Mouse (Mus musculus) kidney, postnatal 36 days (tissue): Measurements from ENCODE around the gene Akt2.

Experiments
- DNase-seq, 2 experiments: peaks; one replicate each; pipeline ENCODE4 v3.0.0; 2021 to 2022; ENCODE audit warnings: mixed read lengths in 2 of 2

Gene Akt2

DNA sequence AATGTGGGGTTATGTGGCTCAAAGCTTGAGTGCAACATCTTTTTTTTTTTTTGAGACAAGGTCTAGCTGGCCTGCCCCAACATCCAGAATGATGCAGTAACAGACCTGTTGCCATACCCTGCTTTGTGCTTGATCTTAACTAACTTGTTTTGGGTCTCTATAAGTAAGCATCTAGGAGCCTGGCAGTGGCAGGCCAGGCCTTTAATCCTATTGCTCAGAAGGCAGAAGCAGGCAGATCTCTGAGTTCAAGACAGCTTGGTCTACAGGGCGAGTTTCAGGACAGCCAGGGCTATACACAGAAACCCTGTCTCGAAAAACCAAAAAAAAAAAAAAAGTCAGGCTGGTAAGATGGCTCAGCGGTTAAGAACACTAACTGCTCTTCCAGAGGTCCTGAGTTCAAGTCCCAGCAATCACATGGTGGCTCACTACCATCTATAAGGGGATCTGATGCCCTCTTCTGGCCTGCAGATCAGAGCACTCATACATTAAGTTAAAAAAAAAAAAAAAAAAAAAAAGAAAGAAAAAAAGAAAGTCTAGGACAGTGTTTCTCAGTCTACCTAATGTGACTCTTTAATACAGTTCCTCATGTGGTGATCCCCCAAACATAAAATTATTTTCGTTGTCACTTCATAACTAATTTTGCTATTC, 662 bp upstream of the Akt2 start:
- DNase-seq = peak in 1 of 2 experiments; percentile 18

GRCm38 (mm10) chr7:27592217-27592929, 1.0 kb downstream of the Akt2 start:
- peak; percentile 49 to 75 for DNase-seq

GRCm38 (mm10) chr7:27592934-27593645, 1.7 kb downstream of the Akt2 start:
- DNase-seq = peak; percentile 69 to 72

DNA sequence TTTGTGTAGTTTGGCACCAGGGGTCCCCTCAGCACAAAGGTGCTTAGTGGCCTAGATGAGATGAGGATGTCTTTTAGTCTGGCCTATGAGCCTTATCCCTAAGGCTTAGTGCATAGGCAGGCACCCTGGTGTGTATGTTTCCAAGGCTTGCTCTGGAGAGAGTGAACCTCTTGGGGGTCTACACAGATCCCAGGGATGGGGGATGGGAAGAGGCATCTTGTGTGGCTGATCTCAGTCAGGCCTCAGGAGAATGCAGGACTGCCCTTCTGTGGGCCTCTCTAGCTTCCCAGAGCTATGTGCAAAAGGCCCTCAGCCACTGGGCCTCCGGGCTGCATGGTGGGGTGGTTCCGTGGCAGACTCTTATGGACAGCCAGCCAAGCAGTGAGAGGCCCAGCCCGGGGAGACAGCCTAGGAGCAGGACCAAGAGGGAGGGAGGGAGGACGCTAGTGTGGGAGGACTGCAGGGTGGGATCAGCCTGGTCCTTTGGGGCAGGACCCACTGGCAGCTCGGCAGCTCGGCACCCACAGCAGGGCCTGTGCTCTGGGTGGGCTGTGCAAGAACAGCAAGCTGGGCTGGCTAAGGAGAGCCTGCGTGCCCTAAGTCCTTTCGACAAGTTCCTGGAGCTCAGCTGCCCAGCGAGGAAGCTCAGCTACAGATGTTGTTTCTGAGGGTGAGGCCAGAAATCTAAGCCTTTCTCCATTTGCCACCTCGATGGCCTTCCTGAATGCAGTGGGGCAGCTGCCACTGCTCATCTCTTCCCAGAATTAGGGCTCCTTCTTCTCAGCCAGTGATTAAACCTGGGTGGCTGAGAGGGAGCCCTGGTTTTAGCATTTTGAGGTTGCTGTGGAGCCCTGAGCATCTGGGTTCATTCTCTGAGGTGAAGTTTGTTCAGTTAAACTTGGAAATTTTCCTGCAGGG, 5.5 kb downstream of the Akt2 start:
- DNase-seq = peak in 1 of 2 experiments; percentile 34

DNA sequence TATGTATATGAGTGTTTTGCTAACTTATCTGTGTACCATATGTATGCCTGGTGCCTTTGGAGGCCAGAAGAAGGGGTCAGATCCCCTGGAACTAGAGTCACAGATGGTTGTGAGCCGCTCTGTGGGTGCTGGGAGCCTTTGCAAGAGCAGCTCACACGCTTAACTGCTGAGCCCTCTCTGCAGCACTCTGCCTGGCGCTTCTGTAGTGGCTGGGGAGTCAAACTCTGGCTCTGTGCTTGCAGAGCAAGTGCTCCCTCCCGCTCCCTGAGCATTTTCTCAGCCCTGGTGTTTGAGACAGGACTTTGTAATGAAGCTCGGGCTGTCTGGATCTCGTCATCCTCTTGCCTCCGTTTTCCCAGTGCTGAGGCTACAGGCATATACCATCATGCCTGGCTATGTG, 6.7 kb downstream of the Akt2 start:
- DNase-seq = no peak

- no peak for DNase-seq
Observed at GRCm38 (mm10) chr7:27601628-27602027, 10.3 kb downstream of the Akt2 start.

GRCm38 (mm10) chr7:27602161-27602560, 10.8 kb downstream of the Akt2 start:
- DNase-seq = no peak

- no peak for DNase-seq
Observed at GRCm38 (mm10) chr7:27602835-27603234, 11.5 kb downstream of the Akt2 start.

GRCm38 (mm10) chr7:27604661-27605348, 13.5 kb downstream of the Akt2 start:
- no peak for DNase-seq

DNA sequence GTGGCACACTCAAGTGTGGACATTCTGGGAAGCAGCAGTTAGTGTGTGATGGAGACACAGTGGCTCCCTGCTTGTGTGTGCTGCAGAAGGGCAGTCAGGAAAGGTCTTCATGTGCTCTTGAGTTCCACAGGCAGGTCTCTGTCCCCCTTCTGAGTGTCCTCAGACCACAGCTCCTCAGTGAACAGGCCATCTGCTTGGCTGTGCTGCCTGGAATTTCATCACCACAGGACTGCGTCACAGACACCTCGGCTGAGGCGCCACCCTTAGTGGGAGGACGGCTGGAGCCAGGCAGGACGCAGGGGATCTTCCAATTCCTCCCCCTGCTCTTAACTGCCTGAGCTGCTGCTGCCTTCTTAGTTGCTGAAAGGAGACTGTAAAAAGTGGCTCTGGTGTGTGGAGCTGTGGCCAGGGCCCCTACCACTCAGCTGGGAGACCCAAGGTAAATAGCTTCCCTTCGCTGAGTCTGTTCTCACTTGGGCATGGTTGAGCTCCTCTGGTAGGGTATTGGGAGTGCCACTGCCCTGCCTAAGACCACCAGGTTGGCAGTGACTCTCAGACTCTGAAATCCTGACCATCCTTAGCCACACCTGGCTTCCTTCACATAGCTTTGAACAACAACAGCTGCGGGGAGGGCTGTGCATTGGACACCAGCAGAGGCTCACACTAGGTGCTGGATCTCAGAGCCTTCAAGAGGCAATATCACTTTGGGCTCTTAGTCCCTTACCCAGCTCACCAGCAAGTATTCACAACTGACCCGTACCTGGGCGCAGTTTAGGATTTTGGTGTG, 14.3 kb downstream of the Akt2 start:
- peak in 1 of 2 experiments; percentile 39 for DNase-seq

GRCm38 (mm10) chr7:27606481-27607254, 15.3 kb downstream of the Akt2 start:
- no peak for DNase-seq

DNA sequence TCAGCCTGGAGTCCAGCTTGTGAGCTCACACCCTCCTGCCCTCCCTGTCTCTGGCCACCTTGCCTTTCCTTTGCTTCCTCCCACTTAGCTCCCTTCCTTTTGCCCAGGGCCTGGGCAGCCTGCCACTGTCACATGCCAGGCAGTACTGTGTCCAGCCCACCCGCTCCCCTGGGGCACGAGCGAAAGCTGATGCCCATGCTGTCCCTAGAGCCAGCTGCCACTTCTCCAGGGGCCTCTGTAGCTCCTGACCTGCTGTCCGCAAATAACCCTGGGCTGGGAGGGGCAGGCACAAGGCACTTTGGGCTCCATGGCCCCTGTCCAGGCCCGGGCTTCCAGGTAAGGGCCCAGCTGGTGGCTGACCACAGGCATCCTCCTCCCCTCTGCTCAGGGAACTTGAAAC, 16.2 kb downstream of the Akt2 start:
- peak; percentile 84 to 89 for DNase-seq

GRCm38 (mm10) chr7:27608130-27608529, 16.8 kb downstream of the Akt2 start:
- no peak for DNase-seq

DNA sequence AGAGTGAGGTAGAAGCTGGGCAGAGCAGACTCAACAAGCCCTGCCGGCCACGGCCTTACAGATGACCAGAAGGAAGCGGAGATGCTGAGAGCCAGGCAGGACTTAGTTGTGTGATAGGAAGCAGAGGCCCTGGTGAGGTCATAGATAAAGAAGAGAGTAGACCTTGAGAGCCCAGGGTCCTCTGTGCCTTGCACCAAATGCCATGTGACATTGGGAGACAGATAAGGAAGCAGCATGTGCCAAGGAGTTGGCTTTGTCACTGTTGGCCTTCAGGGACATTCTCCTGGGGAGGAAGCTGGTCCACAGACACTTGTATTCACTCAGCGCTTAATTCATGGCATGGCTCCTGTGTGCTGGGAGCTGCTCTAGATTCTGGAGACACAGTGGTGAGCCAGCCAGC, 17.9 kb downstream of the Akt2 start:
- DNase-seq = no peak

DNA sequence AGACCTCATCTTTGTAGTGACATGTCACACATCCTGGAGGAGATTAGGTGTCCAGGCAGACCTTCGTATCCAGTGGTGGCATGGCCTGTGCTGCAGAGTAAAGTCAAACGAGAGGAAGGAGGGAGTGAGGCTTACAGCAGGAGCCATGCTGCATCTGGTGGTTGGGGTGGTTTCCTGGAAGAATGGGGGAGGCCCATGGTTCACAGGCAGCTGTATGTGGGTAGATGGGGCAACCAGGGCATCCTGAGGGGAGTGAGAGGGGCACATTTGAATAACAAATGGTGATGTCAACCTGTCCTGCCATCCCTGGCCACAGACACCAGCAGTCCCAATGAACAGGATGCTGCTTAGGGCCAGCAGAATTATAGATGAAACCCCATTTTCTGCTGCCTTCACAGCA, 18.3 kb downstream of the Akt2 start:
- no peak for DNase-seq

DNA sequence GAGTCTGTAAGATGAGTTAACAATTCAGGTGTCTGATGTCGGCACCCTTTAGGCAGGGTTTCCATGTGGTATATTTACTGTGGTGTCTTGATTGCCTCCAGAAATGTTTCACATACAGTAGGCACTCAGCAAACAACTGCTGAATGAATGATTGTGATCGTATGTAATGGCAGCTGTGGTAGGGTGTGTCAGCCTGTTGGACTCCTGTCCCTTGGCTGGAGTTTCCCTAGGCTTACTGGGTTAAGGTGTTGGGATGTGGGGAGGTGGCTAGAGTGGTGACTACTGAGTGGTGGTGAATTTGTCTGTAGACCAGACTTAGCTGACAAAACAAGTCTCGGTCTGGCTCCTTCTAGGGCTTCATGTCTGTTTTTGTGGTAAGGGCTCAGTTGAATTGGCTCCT, 19.0 kb downstream of the Akt2 start:
- DNase-seq = no peak

DNA sequence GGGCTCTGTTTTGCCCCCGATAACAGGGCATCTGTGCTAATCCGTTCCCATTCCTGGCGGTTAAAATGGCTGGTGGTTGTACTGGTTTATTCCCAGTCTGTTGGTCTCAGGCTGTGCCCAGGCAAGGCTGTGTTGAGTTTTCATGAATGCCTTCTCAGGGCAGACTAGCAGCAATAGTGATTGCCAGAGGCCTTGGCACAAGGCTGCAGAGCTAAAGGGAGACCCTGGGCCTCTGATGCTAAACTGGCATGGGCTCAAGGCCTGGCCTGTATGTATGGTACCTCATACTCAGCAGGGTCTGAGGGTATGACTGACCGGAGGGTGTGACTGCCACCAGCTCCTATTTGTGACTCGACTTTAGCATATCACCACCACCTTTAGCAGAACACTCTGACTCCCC, 19.5 kb downstream of the Akt2 start:
- no peak for DNase-seq

DNA sequence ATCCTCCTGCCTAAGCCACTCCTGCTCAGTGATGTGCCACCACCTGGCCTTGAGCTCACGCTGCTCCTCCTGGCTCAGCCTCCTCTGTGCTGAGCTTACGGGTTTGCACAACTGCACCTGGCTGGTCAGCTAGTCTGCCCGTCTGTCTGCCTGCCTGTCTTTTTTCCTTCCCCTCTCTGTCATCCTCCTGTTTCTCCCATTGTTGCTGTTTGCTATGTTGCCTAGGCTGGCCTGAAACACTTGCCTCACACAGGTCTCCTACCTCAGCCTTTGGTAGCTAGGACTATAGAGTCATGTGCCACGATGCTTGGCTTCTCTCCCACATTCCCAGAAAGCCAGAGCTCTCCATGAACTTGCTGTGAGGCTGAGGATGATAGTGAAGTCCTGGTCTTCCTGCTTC, 21.6 kb downstream of the Akt2 start:
- no peak for DNase-seq

- DNase-seq = no peak
Observed at GRCm38 (mm10) chr7:27613751-27614499, 22.6 kb downstream of the Akt2 start.

DNA sequence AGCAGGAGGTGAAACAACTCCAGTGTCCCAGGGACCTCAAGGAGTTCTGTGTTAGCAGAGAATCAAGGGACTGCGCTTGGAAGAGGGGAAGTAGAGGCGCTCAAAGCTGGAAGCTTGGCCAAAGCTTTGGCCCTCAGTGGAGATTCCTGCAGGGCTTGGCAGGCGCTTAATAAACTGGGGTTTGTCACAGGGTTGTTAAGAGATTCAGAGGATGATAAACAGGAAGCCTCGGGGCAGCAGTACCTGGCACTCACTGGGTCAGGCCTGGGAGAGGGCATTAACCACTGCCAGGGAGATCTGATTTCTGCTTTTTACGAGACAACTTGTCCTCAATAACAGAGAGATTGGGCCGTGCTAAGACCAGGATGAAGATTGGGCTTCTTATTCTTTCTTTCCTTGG, 29.7 kb downstream of the Akt2 start:
- DNase-seq = no peak
